Mouse (Mus musculus): ENCODE measurements around the gene Csk.

GRCm38 (mm10) chr9:57667817-57668216 is 14.4 kb upstream of the Csk start:
- TF ChIP-seq CTCF (IDR thresholded peaks at IDR 0.05; ENCODE audit: borderline replicate concordance, extremely low read depth, insufficient read depth, insufficient read length) (no peak), POLR2A (IDR thresholded peaks at IDR 0.05; ENCODE audit: borderline replicate concordance, extremely low read depth, insufficient read depth, insufficient read length, poor library complexity, severe bottlenecking) (no peak)

All from brain, embryonic 14.5 days (tissue).